Mouse (Mus musculus) brain, embryonic 14.5 days (tissue): ENCODE results near the gene Ptger2.

Experiments used
- CTCF ChIP-seq: fragments of 200-500 bp; IDR thresholded peaks from 2 replicates; pipeline ENCODE4 v1.5.1; 2012; ENCODE audit warnings: inconsistent platforms, mild to moderate bottlenecking, moderate library complexity, borderline replicate concordance; ENCODE audit not compliant: insufficient read depth, insufficient read length; ENCODE audit errors: extremely low read depth
- POLR2A ChIP-seq: fragments of 200-500 bp; IDR thresholded peaks from 2 replicates; pipeline ENCODE4 v1.6.1; 2012; ENCODE audit warnings: mild to moderate bottlenecking, inconsistent platforms, borderline replicate concordance; ENCODE audit not compliant: poor library complexity, insufficient read depth, insufficient read length, severe bottlenecking; ENCODE audit errors: extremely low read depth

GRCm38 (mm10) chr14:45034293-45034692 is 46.3 kb downstream of the Ptger2 start:
- TF ChIP-seq CTCF (no peak), POLR2A (no peak)
